Mouse (Mus musculus): Measurements from ENCODE around the gene Fndc3b. TPM values are rescaled to one million over a fixed set of nuclear protein-coding genes. Genes with fewer than 3 reads are reported as not detected.

The Fndc3b gene
- polyA plus RNA-seq, 1 experiment from 2014 or later = 10.1 TPM

DNA sequence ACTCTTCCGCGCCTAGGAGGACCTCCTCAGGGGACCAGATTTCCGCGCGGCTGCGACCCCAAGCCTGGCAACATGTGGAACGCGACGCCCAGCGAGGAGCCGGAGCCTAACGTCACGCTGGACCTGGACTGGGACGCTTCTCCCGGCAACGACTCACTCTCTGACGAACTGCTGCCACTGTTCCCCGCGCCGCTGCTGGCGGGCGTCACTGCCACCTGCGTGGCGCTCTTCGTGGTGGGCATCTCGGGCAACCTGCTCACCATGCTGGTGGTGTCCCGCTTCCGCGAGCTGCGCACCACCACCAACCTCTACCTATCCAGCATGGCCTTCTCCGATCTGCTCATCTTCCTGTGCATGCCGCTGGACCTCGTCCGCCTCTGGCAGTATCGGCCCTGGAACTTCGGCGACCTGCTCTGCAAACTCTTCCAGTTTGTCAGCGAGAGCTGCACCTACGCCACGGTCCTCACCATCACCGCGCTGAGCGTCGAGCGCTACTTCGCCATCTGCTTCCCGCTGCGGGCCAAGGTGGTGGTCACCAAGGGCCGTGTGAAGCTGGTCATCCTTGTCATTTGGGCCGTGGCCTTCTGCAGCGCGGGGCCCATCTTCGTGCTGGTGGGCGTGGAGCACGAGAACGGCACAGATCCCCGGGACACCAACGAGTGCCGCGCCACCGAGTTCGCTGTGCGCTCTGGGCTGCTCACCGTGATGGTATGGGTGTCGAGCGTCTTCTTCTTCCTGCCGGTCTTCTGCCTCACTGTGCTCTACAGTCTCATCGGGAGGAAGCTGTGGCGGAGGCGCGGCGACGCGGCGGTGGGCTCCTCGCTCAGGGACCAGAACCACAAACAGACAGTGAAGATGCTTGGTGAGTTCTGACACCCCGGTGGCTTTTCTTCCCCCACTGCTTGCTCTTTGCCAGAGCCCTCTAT, 339.1 kb downstream of the Fndc3b start:
- no peak overlapping the region for H3K27ac ChIP-seq (replicated peaks)
- no peaks in the 10 kb centered on the region for H3K9me3 ChIP-seq
- H3K27me3 ChIP-seq = peaks cover 64% of the 10 kb centered on the region
- H3K9ac ChIP-seq = peak overlapping the region; percentile 61
- peak overlapping the region; percentile 85 for H3K4me2 ChIP-seq
- H3K36me3 ChIP-seq = no peaks in the 10 kb centered on the region
- ATAC-seq (ENCODE audit: low read depth) = peak; percentile 68
- H3K4me3 ChIP-seq = peak overlapping the region; percentile 42
- peaks cover 22% of the 10 kb centered on the region for H3K4me1 ChIP-seq (replicated peaks)
- 2% methylated on average over 77 of the region's 77 CpGs for WGBS

DNA sequence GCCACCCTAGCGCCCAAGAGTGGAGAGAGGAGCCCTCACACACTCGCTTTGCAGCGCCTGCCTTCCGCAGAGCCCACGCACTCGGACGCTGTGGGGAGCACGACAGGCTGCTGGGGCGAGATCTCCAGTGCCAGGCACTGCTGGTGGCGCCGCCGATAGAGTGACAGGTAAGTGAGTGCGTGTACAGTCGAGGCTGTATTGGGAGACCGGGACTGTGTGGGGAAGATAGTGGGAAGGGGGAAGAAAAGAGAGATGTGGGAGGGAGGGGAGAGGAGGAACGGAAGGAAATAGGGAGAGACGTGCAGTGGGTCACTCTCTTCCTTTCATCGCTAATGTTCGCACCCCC, 339.9 kb downstream of the Fndc3b start, which contains the start of gene Ghsr:
Gene Ghsr, plus strand, starts transcription at position 76 of the 346 bp plus-strand sequence.
- Histone ChIP-seq H3K27me3 (peaks cover 66% of the 10 kb centered on the region), H3K9ac (peak within 1 kb of the TSS; percentile 61), H3K4me3 (peak within 1 kb of the TSS; percentile 42), H3K36me3 (no peaks in the 10 kb centered on the region), H3K4me1 (replicated peaks) (peaks cover 22% of the 10 kb centered on the region), H3K4me2 (peak within 1 kb of the TSS; percentile 85), H3K27ac (replicated peaks) (no peak within 1 kb of the TSS), H3K9me3 (no peaks in the 10 kb centered on the region)
- 2% methylated on average over 19 of the region's 19 CpGs for WGBS
- ATAC-seq (ENCODE audit: low read depth) = peak; percentile 69

DNA sequence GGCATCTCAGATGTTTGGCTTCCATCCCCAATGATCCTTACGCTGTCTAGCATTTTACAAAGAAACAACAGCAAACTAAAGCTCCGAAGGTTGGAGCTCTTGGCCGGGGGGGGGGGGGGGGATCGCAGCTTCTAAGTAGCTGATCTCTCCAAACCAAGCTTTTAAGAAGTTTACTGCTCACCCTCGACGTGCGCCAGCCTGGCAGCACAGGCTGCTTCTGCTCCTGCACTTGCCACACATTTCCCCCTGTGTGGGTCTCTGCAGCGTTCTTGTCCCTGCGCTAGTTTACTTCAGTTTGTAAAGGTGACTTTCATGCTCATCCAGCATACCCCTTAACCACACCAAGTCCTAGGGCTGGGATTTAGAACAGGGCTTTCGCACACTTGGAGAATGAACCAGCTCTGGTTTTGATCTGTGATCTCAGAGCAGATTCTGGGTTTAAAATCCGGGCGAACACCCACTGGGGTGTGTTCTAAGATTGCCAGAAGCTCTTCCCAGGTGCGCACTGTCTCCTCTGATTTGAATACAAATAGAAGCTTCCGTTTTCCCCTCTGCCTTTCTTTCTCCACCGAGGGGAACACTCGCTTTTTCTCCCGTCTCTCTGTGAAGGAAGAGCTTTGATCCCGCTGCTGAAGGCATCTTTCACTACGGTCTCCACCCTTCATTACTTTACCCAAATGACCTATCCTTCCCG, 340.4 kb downstream of the Fndc3b start:
- Histone ChIP-seq H3K9me3 (no peaks in the 10 kb centered on the region), H3K4me1 (replicated peaks) (peaks cover 22% of the 10 kb centered on the region), H3K36me3 (no peaks in the 10 kb centered on the region), H3K4me3 (peak overlapping the region; percentile 42), H3K27ac (replicated peaks) (no peak overlapping the region), H3K27me3 (peaks cover 66% of the 10 kb centered on the region), H3K9ac (peak overlapping the region; percentile 61), H3K4me2 (peak overlapping the region; percentile 85)
- ATAC-seq (ENCODE audit: low read depth) = no peak
- WGBS = 2% methylated on average over 20 of the region's 20 CpGs

DNA sequence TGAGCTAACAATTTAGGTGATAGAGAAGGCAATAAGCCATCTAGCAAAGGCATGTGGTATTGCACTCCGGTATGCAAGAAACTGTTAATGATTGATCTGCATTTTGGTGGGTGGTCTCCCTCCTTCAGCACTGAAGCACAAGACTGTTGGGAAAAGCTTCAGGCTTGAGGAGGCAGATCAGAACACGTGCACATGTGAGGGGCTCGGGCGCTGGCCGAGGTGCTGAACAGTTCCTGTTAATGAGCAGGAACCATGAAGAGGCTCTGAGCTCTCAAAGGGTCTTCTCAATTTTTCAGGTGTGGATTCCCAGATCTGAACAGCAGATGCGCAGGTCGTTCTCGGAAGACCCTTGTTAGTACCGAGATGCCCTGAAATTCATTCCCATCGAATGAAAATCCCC, 341.0 kb downstream of the Fndc3b start:
- ATAC-seq (ENCODE audit: low read depth) = no peak
- H3K36me3 ChIP-seq = no peaks in the 10 kb centered on the region
- H3K27me3 ChIP-seq = peaks cover 63% of the 10 kb centered on the region
- no peak overlapping the region for H3K9ac ChIP-seq
- 6% methylated on average over 10 of the region's 10 CpGs for WGBS
- peak overlapping the region; percentile 3; the same call in 1 of the 2 replicates for H3K4me2 ChIP-seq
- no peak overlapping the region for H3K27ac ChIP-seq (replicated peaks)
- no peak overlapping the region for H3K4me3 ChIP-seq
- H3K4me1 ChIP-seq (replicated peaks) = peaks cover 22% of the 10 kb centered on the region
- H3K9me3 ChIP-seq = no peaks in the 10 kb centered on the region

Small RNA genes within 50 kb of the gene (microRNA-seq; reads per million reads assigned to microRNA genes)
- not detected for gene Mir3092

Other genes with a start within 250 kb of the Fndc3b start
- not detected in 2 replicates for gene Tmem212, start 185.1 kb upstream of the Fndc3b start, polyA plus RNA-seq (2015; fragmentation: Nextera tagmentation; extraction: Ambion mirVana)
- 4.5 and 5.6 TPM in 2 replicates for gene Pld1, start 227.4 kb upstream of the Fndc3b start, polyA plus RNA-seq (2015; fragmentation: Nextera tagmentation; extraction: Ambion mirVana)

All from neural tube, embryonic 13.5 days (tissue).